Mouse (Mus musculus) neural tube, embryonic 14.5 days (tissue): Measurements from ENCODE around the gene Xab2. TPM values are rescaled to one million over a fixed set of nuclear protein-coding genes. Genes with fewer than 3 reads are reported as not detected.

Experiments used
- ATAC-seq: fragments of 200-750 bp; cut with Nextera tagmentation; 2 replicates; pipeline ENCODE4 v1.8.0; 2017; ENCODE audit warnings: low read depth, mild to moderate bottlenecking, moderate TSS enrichment, moderate library complexity
- H3K27ac ChIP-seq: fragments of 300-500 bp; sonication (generic); 2 replicates; pipeline ENCODE4 v1.5.1; 2014; ENCODE audit warnings: low read depth, mild to moderate bottlenecking, control low read depth, low read length, moderate library complexity, mixed read lengths
- H3K27me3 ChIP-seq: fragments of 300-500 bp; sonication (generic); 2 replicates; pipeline ENCODE4 v1.6.1; 2014; ENCODE audit warnings: low read length; ENCODE audit not compliant: control insufficient read depth, insufficient read depth
- H3K36me3 ChIP-seq: fragments of 300-500 bp; sonication (generic); 2 replicates; pipeline ENCODE4 v1.6.1; 2014; ENCODE audit warnings: low read length, mixed read lengths; ENCODE audit not compliant: control insufficient read depth, insufficient read depth
- H3K4me1 ChIP-seq: fragments of 300-500 bp; sonication (generic); 2 replicates; pipeline ENCODE4 v1.6.1; 2014; ENCODE audit warnings: low read length; ENCODE audit not compliant: control insufficient read depth, insufficient read depth
- H3K4me2 ChIP-seq: fragments of 300-500 bp; sonication (generic); 2 replicates; pipeline ENCODE4 v1.6.1; 2014; ENCODE audit warnings: mild to moderate bottlenecking, low read depth, low read length, control low read depth
- H3K4me3 ChIP-seq: fragments of 300-500 bp; sonication (generic); 2 replicates; pipeline ENCODE4 v1.5.1; 2014; ENCODE audit warnings: low read depth, low read length, control low read depth, mixed read lengths
- H3K9ac ChIP-seq: fragments of 300-500 bp; sonication (generic); replicated peaks from 2 replicates; pipeline ENCODE4 v1.6.1; 2014; ENCODE audit warnings: low read depth, mild to moderate bottlenecking, control low read depth, low read length, mixed read lengths
- H3K9me3 ChIP-seq: fragments of 300-500 bp; sonication (generic); 2 replicates; pipeline ENCODE4 v1.6.1; 2016; ENCODE audit warnings: low read length; ENCODE audit not compliant: control insufficient read depth
- WGBS: fragments of 180-500 bp; shearing (Covaris S2); extraction: QIAGEN DNeasy Blood & Tissue Kit; methylation state at CpG from one replicate; pipeline ENCODE4 v1.1.7; 2014; 5-methylcytosine and 5-hydroxymethylcytosine counted together
- polyA plus RNA-seq: library from polyadenylated mRNA; unstranded; fragments of >200 nt; fragmentation: Nextera tagmentation; extraction: Ambion mirVana; gene quantifications from 2 replicates; pipeline ENCODE4 v1.2.1, GENCODE M21; 2014

The Xab2 gene
- polyA plus RNA-seq, 1 experiment from 2014 or later: 48.0 TPM

GRCm38 (mm10) chr8:3626971-3627370, 5.9 kb upstream of the Xab2 start:
- peaks cover 5% of the 10 kb centered on the region for H3K4me1 ChIP-seq
- H3K27ac ChIP-seq: no peak overlapping the region
- no peak overlapping the region for H3K4me3 ChIP-seq
- no peak for ATAC-seq
- 59% methylated on average over 5 of the region's 5 CpGs for WGBS
- H3K36me3 ChIP-seq: no peaks in the 10 kb centered on the region
- no peak overlapping the region for H3K4me2 ChIP-seq
- H3K9ac ChIP-seq: no peak overlapping the region
- no peaks in the 10 kb centered on the region for H3K9me3 ChIP-seq
- H3K27me3 ChIP-seq: no peaks in the 10 kb centered on the region

- Histone ChIP-seq H3K36me3 (no peaks in the 10 kb centered on the region), H3K9me3 (no peaks in the 10 kb centered on the region), H3K4me2 (no peak within 1 kb of the TSS), H3K4me1 (peaks cover 9% of the 10 kb centered on the region), H3K4me3 (no peak within 1 kb of the TSS), H3K27me3 (no peaks in the 10 kb centered on the region), H3K9ac (no peak within 1 kb of the TSS), H3K27ac (no peak within 1 kb of the TSS)
- WGBS: 69% methylated on average over 1 of the region's 1 CpGs
- no peak for ATAC-seq
Observed at GRCm38 (mm10) chr8:3625445-3625844, 4.3 kb upstream of the Xab2 start, which contains the start of gene Pcp2. Pcp2 (minus strand) TSS chr8:3625545.

GRCm38 (mm10) chr8:3622119-3622518, 1.0 kb upstream of the Xab2 start:
- H3K9ac ChIP-seq: peak overlapping the region; percentile 63; the same call in 1 of the 2 replicates
- peaks cover 13% of the 10 kb centered on the region for H3K4me1 ChIP-seq
- peak overlapping the region; percentile 75 for H3K4me3 ChIP-seq
- no peak overlapping the region for H3K27ac ChIP-seq
- no peaks in the 10 kb centered on the region for H3K9me3 ChIP-seq
- WGBS: 74% methylated on average over 8 of the region's 8 CpGs
- H3K4me2 ChIP-seq: peak overlapping the region; percentile 71
- H3K27me3 ChIP-seq: no peaks in the 10 kb centered on the region
- ATAC-seq: no peak
- H3K36me3 ChIP-seq: peaks cover 12% of the 10 kb centered on the region

DNA sequence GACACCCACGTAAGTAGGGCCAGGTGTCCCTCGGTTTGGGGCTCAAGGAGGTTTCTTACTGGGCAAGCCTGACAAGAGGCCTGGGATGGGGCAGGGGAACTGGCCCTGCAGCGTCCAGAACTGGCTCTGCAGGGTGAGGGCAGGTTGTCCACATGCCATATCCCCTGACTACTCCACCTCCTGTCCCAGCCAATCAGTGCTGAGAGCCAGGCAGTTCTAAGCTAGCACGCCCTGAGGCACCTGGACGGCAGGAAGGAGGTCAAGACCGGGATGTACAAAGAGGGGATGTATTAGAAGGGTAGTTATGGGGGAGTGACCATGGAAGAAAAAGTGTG, 11.3 kb downstream of the Xab2 start:
- Histone ChIP-seq H3K36me3 (peaks cover 76% of the 10 kb centered on the region), H3K27ac (no peak overlapping the region)

GRCm38 (mm10) chr8:3609046-3609815, 11.9 kb downstream of the Xab2 start:
- no peaks in the 10 kb centered on the region for H3K4me1 ChIP-seq
- H3K36me3 ChIP-seq: peaks cover 76% of the 10 kb centered on the region
- H3K4me3 ChIP-seq: no peak overlapping the region
- 89% methylated on average over 12 of the region's 12 CpGs for WGBS
- ATAC-seq: no peak
- no peaks in the 10 kb centered on the region for H3K9me3 ChIP-seq
- no peak overlapping the region for H3K9ac ChIP-seq
- no peak overlapping the region for H3K27ac ChIP-seq
- H3K4me2 ChIP-seq: no peak overlapping the region
- H3K27me3 ChIP-seq: no peaks in the 10 kb centered on the region

More for the DNA sequence above, 11.3 kb downstream of the Xab2 start:
- Histone ChIP-seq H3K4me1 (no peaks in the 10 kb centered on the region), H3K4me2 (no peak overlapping the region), H3K9ac (no peak overlapping the region), H3K27me3 (no peaks in the 10 kb centered on the region), H3K9me3 (no peaks in the 10 kb centered on the region), H3K4me3 (no peak overlapping the region)
- no peak for ATAC-seq
- 88% methylated on average over 6 of the region's 6 CpGs for WGBS

DNA sequence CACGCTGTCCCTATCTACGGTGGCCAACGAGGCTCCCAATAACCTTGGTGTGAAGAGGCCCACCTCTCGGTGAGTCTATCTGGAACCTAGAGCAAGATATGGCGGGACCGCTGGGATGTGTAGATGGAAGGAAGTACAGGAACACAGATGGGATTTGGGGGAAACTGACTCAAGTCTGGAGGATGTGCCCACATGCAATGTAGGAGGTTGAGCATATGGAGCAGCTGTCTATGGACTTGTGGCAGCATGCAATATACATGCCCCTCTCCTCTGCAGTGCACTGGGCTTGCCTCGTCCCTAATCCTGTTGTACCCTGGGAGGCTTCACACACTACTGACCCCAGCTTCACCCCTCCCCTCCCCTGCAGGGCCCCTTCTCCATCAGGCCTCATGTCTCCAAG, 13.3 kb downstream of the Xab2 start:
- H3K4me1 ChIP-seq: no peaks in the 10 kb centered on the region
- no peaks in the 10 kb centered on the region for H3K27me3 ChIP-seq
- H3K36me3 ChIP-seq: peaks cover 76% of the 10 kb centered on the region
- ATAC-seq: no peak
- no peak overlapping the region for H3K27ac ChIP-seq
- WGBS: 94% methylated on average over 7 of the region's 7 CpGs
- H3K9ac ChIP-seq: no peak overlapping the region
- no peaks in the 10 kb centered on the region for H3K9me3 ChIP-seq
- no peak overlapping the region for H3K4me2 ChIP-seq
- H3K4me3 ChIP-seq: no peak overlapping the region

DNA sequence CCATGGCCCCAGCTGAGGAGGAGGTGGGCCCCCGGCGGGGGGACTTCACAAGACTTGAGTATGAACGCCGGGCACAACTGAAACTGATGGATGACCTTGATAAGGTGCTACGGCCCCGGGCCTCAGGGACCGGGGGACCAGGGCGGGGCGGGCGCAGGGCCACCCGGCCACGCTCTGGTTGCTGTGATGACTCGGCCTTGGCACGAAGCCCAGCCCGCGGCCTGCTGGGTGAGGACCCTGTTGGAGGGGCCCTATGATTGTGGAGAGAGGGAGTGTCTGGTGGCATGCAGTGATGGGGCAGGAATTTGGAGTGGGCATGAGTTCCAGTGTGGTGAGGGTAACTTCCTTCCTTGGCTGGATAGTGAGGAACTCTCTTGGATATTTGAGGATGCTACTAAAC, 14.5 kb downstream of the Xab2 start:
- H3K4me2 ChIP-seq: no peak overlapping the region
- no peaks in the 10 kb centered on the region for H3K4me1 ChIP-seq
- 86% methylated on average over 16 of the region's 16 CpGs for WGBS
- no peaks in the 10 kb centered on the region for H3K27me3 ChIP-seq
- H3K36me3 ChIP-seq: peaks cover 76% of the 10 kb centered on the region
- no peak overlapping the region for H3K4me3 ChIP-seq
- ATAC-seq: peak; percentile 18; the same call in 1 of the 2 replicates
- H3K9me3 ChIP-seq: no peaks in the 10 kb centered on the region
- H3K9ac ChIP-seq: no peak overlapping the region
- no peak overlapping the region for H3K27ac ChIP-seq

DNA sequence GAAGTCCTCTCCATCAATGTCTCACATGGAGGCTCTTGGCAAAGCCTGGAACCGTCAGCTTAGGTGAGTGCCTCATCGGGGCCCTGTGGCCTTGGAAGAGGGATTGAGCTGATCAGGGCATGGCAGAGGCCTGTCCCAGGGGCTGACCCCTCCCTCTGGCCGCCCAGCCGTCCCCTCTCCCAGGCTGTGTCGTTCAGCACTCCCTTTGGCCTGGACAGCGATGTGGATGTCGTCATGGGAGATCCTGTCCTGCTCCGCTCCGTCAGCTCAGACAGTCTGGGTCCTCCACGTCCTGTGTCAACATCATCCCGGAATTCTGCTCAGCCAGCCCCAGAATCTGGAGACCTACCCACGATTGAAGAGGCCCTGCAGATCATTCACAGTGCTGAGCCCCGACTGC, 17.7 kb downstream of the Xab2 start:
- H3K4me3 ChIP-seq: no peak overlapping the region
- WGBS: 83% methylated on average over 13 of the region's 13 CpGs
- H3K9me3 ChIP-seq: no peaks in the 10 kb centered on the region
- H3K27ac ChIP-seq: no peak overlapping the region
- peaks cover 60% of the 10 kb centered on the region for H3K36me3 ChIP-seq
- ATAC-seq: no peak
- H3K27me3 ChIP-seq: no peaks in the 10 kb centered on the region
- H3K9ac ChIP-seq: no peak overlapping the region
- no peak overlapping the region for H3K4me2 ChIP-seq
- H3K4me1 ChIP-seq: no peaks in the 10 kb centered on the region

- H3K4me1 ChIP-seq: no peaks in the 10 kb centered on the region
- WGBS: 90% methylated on average over 6 of the region's 6 CpGs
- H3K36me3 ChIP-seq: peaks cover 53% of the 10 kb centered on the region; the same call in 1 of the 2 replicates
- H3K9me3 ChIP-seq: no peaks in the 10 kb centered on the region
- no peak overlapping the region for H3K27ac ChIP-seq
- H3K9ac ChIP-seq: no peak overlapping the region
- no peak overlapping the region for H3K4me3 ChIP-seq
- ATAC-seq: no peak
- H3K4me2 ChIP-seq: no peak overlapping the region
- H3K27me3 ChIP-seq: no peaks in the 10 kb centered on the region
Observed at GRCm38 (mm10) chr8:3600401-3600800, 20.7 kb downstream of the Xab2 start.
